Mouse (Mus musculus) lung, postnatal 25 days (tissue): ENCODE measurements around the gene Ptprm.

Source experiments
- DNase-seq: peaks from one replicate; pipeline ENCODE4 v3.0.0; 2022; ENCODE audit warnings: low spot score

Ptprm gene

DNA sequence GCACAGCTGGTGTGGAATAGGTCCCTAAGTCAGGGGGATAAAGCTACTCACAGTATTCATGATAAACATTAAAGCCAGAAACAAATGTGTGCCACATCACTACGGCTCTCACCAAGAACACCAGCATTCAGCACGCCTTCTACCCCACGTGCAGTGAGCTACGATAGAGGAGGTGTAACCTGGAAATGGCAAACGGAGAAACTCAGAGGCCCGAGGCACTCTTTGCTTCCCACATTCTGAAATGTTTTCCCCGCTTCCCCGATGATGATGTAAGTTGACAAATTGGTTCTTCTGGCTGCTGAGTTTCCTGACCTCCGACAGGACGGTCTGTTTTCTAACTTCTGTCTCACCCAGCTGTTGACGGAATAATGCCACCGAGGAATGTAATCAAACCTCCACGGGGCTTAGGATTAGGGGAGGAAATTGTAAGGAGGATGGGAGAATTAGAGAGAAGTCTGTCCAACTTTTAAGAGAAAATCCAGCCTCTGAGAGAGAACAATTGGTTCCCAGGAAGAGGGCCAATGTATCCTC, 72.6 kb downstream of the Ptprm start:
- no peak for DNase-seq

- DNase-seq: no peak
These were observed 76.9 kb downstream of the Ptprm start for GRCm38 (mm10) chr17:67277124-67277910.

GRCm38 (mm10) chr17:67274531-67275094, 79.6 kb downstream of the Ptprm start:
- no peak for DNase-seq

- DNase-seq: no peak
These were observed 81.3 kb downstream of the Ptprm start for GRCm38 (mm10) chr17:67272928-67273327.

DNA sequence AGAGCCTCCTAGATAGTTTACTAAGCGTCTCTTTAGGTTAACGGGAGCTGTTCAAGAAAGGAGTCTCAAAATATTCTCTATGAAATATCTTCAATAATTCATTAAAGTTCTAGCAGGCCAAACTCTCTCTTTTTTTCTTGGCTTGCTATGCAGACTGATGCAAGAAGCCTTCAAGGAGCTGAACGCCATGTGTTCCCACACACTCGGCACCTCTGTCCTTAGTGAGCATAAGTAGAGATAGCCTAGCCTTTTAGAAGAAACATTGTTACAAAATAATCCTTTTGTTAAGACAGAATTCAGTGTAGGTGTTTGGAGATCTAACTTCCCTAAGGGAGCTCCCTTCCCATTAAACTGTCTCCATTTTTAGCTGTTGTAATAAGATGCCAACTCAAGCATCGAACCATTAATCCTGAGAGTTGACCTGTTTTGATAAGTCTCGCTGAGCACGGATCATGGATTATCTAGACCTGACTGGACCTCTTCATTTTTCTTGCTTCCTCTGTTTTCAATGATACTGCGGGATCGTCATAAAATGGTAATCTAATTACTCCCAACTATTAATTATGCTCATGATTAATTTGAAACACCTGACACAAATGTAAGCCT, 85.7 kb downstream of the Ptprm start:
- DNase-seq: no peak

DNA sequence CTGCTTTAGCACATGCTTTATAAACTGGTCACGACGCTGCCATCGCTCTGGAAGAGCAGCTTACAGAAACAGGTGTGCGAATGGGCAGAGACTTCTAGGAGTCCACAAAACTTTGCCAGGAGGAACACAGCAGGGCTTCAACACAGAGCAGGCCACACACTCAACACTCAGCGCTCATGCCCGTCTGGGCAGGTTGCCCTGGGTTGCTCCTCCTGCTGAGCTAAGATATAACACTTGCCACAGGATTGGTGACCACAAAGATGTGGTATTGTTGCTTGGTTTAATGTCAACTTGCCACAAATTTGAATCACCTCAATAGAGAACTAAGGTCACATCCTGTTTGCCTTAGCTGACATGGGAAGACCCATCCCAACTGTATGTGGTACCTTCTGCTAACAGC, 88.0 kb downstream of the Ptprm start:
- DNase-seq: no peak

DNA sequence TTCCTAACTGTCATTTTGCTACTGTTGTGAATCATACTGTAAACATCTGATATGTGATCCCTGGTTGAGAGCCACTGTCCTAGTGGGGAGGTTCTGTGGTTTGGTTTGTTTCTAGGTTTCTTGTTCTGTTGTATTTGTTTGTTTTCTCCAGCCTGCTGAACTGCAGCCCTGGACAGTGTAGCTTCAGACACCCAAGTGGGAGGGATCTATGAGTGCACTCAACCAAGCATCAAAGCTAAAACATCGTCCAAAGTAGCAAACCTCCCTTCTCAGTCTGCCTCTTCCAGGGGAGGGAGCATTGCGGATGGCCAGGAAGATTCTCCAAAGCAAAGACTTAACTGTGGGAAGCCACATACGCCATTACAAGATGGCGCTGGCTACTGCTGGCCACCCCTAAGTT, 88.7 kb downstream of the Ptprm start:
- DNase-seq: no peak

GRCm38 (mm10) chr17:67264716-67265115, 89.5 kb downstream of the Ptprm start:
- DNase-seq: no peak

DNA sequence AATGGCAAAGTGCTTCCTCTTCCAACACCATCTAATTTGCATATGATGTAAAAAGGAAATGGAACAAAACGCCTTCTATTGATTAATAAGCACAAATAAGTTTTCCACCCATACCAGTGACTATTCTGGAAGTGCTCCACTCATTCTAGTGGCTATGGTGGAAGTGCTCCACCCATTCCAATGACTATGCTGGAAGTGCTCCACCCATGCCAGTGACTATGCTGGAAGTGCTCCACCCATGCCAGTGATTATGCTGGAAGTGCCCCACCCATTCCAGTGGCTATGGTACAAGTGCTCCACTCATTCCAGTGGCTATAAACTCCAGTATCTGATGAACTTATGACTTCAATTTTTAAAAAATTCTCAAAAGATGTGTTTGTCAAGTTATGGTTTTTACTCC, 91.2 kb downstream of the Ptprm start:
- DNase-seq: no peak

DNA sequence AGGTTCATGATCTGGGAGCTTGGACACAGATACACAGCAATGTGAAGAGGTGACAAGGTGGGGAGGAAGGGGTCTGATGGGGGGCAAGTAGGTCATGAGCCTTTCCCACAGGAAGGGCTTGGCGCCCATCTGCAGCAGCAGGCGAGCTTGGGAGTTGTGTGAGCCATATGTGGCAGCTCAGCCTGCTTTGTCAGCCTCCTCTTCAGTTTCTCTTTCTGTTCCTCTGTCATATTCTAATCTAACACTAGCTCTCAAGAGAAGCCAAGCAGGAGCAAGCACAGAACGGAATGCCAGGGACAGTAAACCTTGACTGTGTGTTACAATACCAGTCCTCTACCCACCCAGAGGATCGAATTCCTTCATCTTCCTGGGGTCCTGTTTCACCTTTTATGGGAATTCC, 94.2 kb downstream of the Ptprm start:
- no peak for DNase-seq

DNA sequence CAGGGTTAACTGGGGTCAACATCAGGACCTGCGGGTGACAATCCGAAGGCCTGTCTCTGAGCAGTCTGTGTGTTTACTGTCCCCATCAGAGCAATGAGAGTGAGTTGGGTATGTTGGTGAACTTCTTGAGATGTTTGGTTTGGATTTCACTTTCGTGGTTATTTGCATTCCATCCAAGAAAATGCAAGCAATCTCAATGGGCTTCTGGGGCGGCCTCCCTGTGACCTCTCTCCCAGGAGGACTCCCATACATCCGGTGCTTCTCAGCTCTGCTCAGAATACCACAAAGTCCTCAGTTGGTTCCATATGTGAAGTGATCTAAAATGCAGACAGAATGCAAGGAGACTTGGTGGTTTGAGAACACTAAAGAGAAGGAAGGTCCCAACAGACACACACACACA, 96.5 kb downstream of the Ptprm start:
- peak; percentile 63 for DNase-seq

- no peak for DNase-seq
These were observed 98.1 kb downstream of the Ptprm start for GRCm38 (mm10) chr17:67256171-67256570.

DNA sequence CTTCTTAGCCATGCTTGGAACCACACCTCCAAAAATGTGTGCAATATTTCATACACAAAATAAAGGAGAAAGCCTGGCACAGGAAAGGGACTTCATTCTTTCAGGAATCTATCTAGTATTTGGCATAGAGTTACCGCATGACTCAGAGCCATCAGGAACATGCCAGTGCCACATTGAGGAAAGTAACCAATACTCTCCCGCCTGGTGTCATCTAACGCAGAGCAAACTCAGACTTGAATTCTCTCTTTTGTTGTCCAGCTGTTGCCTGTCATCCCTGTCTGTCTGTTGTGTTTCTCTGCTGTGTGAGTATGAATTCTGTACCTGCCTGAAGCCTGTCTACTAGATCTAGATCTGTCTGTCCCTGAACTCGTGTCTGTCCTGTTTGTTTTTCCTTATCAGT, 100.8 kb downstream of the Ptprm start:
- no peak for DNase-seq

DNA sequence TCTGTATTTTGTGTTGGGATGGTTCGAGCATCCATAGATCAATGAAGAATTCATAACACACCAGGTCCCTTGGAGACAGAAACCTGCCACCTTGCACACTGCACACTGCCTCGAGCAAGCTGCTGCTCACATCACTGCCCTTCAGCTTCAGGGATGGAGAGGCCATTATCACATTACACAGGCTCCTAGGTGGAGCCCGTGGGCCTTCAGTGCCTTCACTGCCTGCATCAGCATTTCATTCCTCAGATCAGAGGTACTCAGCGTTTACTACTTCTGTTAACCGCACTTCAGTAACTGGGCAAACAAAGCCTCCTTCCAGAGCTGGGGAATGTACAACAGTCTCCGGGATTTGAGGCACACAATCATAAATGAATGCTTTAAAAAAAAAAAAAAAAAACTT, 101.3 kb downstream of the Ptprm start:
- peak; percentile 53 for DNase-seq

DNA sequence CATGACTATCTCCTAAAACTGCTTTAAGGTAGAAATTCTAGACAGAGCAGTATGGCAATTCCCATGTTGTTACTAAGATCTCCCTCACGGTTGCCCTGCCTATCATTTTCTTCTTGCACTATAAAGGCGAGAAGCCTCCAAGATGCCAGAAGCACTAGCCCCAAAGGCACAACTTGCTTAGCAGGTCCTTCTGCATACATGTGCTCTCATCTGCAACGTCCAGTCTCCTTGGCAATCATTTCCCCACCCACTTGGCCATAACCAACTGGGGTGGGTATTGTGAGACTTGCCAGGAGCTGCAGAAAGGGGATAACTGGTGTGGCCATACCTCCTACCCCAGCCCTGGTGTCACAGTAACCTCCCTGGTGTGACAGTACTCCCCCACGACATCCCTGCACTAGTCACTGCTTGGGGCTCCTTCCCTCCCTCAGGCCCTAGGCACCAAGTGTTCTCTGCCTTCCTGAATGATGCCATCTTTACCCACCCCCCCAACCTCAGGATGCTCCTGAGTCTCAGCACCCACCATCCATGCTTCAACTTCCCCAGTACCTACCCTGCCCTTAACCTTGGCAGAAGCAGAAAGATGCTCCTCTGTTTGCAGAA, 108.9 kb downstream of the Ptprm start:
- DNase-seq: no peak

GRCm38 (mm10) chr17:67242774-67243495, 111.3 kb downstream of the Ptprm start:
- DNase-seq: no peak

GRCm38 (mm10) chr17:67241951-67242773, 112.1 kb downstream of the Ptprm start:
- no peak for DNase-seq

DNA sequence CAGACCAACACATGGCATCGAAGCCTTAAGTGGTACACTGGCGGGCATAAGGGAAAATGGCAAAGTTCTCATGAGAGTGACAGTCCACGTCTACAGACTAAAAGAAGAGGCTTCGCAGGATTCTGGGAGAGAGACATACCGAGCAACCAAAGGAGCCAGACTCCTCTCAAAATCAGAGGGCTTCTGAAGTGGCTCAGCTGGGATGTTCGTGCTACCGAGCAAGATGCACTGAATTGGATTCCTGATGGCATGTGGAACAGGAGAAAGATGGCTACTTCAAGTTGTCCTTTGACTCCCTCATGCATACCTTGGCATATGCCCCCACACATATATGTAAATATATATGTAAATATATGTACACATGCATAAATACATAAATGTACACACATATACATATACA, 115.4 kb downstream of the Ptprm start:
- DNase-seq: no peak

- no peak for DNase-seq
These were observed 116.8 kb downstream of the Ptprm start for GRCm38 (mm10) chr17:67237407-67237806.

GRCm38 (mm10) chr17:67233063-67233462, 121.2 kb downstream of the Ptprm start:
- no peak for DNase-seq

DNA sequence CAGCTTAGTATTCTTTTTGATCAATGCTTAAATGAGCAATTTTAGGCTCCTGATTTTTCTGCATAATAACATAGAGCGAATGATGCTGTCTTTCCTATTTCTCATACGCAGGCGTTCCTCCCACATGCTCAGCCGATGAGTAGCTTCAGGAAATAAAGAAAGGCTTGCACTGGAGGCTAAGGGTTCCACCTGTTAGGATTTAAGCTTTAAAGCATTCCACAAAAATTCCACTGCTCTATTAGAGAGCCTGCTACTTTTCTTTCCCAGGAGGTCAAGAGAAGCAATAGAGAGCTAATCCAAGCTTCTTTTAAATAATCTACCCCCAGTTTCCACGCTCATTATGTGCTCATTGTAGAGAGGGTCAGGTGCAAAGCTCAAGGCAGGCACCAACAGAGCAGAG, 127.3 kb downstream of the Ptprm start:
- DNase-seq: no peak
